Mouse (Mus musculus) embryo, embryonic 11.5 days (tissue): ENCODE data around the gene Washc1.
"Not testable (repeated sequence)": the region's sequence is repeated elsewhere in the genome, so short reads cannot be mapped to it uniquely, and the experiment has no call there.

Source experiments
- DNase-seq: peaks from one replicate; pipeline ENCODE4 v3.0.0-alpha.2; 2012; ENCODE audit warnings: low read depth, low spot score

Gene Washc1

DNA sequence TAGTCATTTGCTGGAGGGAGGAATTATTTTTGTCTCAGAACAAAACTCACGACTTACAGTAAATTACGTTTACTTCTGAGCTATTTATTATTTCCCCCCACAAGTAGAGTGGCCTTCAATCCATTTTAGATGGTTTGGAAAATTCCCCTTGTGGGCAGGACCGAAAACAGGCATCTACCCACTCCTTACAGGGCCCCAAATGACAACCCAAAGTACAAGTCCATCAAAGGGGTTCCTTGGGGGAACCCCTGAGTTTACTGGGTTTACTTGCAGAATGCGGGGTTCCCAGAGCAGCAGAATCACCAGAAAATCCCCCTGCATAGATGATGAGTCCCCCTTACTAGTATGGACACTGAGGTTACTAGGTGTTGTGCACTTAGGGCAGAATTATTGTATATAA, 821 bp downstream of the Washc1 start:
- no peak for DNase-seq

DNA sequence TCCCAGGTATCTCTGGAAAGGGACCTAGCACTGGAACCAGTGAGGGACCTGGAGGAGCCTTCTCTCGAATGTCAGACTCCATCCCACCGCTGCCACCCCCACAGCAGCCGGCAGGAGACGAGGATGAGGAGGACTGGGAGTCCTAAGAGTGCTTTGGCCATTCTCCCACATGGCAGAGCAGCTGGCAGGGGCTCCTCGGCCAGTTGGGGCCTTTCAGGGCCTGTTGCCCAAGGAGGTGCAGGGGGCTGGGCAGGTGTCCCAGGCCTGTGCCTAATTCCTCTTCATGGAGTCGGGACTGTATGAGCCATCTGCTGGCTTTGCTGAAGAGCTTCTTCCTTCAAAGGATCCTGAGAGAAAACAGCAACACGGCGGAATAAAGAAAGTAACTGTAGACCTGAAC, 7.6 kb downstream of the Washc1 start:
- DNase-seq: no peak

DNA sequence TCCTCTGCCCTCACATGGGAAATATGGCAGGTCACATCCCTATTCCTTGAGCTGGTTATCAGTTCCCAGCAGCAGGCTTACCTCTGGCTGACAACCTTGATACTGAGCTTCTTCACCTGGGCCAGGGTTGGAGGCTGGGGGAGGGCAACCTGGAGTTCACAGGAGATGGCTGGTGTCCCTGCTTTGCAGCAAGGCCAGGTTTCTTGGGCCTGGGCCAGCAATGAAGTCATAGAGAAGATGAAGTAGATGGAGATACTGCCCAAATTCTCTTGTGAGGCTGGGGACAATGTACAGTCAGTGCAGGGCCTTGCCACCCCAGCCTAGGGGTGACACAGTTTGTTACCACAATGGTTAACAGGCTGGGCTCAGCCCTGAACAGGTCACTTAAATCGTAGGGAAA, 9.4 kb downstream of the Washc1 start:
- no peak for DNase-seq

GRCm38 (mm10) chr17:66123066-66123815, 11.9 kb downstream of the Washc1 start, which contains the start of gene Ddx11:
Gene Ddx11 (plus strand): TSS chr17:66123520.
- DNase-seq: peak; percentile 82

- no peak for DNase-seq
Observed at GRCm38 (mm10) chr17:66123816-66124610, 12.7 kb downstream of the Washc1 start.

DNA sequence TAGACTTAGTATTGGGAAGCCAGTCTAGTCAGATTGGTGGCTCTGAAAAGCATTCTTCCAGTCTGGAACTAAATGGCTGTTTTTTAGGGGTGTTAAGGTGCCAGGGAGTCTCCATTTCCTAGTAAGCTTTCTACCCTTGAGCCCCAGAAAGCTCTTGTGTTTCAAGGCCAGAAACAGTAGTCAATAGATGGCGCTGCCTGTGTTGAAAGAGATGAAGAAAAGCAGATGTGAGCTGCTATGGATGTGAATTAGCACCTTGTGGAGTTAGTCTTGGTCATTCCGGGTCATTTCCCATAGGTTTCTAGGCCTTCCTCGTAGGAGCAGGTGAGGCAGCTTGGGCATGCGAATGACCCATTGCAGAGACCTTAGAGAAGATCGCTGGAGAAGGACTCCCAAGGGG, 13.9 kb downstream of the Washc1 start:
- DNase-seq: no peak

GRCm38 (mm10) chr17:66130371-66130770, 19.0 kb downstream of the Washc1 start:
- no peak for DNase-seq

DNA sequence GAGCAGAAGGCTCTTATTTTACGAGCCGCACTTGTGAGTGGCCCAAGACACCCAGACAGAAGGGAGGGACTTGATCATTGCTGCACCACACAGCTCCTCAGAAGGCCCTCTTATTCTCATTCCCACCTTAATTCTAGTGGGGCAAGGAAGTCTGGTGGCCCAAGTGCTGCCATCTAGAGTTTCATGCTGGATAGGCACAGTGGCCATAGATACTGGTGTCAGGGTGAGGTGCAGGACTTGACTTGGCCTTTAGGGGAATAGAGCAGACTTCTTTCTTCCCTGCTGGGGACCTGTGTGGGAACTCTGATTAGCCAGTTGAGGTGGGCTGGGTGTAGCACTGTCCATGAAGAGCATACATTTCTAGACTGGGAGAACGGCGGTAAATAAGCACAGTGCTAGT, 19.9 kb downstream of the Washc1 start:
- no peak for DNase-seq

GRCm38 (mm10) chr17:66152706-66153662, 41.6 kb downstream of the Washc1 start:
- DNase-seq: not testable (repeated sequence)

DNA sequence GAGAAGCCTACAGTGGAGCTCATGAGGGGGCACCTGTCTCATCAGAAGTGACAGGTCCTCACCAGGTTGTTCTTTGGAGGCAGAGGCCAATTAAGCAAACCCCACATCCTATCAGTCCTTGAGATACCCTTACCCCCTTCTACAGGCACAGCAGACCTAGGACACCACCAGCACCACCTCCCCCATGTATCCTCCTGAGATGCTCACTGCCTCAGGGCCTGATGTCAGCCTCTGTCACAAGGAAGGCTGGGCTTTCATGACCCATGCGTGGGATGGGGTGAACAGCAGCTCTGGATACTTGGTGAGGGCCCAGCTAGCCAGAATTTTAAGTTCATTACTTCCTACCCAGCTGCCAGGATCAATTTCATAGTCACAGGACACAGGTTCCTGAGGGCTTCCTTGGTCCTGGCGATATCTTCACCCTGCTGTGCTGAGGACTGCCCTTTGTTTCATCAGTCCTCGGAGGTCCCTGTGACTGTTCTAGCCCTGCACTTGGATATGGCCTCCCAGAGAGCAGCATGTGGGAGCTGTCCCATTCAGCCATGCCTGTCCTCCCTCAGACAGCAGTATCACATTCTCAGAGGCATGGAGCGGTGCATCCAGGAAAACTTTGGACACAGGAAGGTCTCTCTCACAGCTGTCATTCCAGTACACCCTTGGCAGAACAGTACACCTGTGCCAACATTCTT, 42.5 kb downstream of the Washc1 start:
- DNase-seq: not testable (repeated sequence)

- DNase-seq: no peak
Observed at GRCm38 (mm10) chr17:66154876-66155275, 43.5 kb downstream of the Washc1 start.

- DNase-seq: no peak
Observed at GRCm38 (mm10) chr17:66158271-66158670, 46.9 kb downstream of the Washc1 start.

GRCm38 (mm10) chr17:66167141-66167540, 55.8 kb downstream of the Washc1 start:
- DNase-seq: not testable (repeated sequence)
